Mouse (Mus musculus) neural tube, postnatal 0 days (tissue): ENCODE results near the gene Aqp9. TPM values are rescaled to one million over a fixed set of nuclear protein-coding genes. Genes with fewer than 3 reads are reported as not detected.

ENCODE experiments used
- polyA plus RNA-seq: library from polyadenylated mRNA; unstranded; fragments of >200 nt; fragmentation: Nextera tagmentation; extraction: Ambion mirVana; gene quantifications from 2 replicates; pipeline ENCODE4 v1.2.1, GENCODE M21; 2015

The Aqp9 gene
- polyA plus RNA-seq: 3.0 and 3.5 TPM in 2 replicates

DNA sequence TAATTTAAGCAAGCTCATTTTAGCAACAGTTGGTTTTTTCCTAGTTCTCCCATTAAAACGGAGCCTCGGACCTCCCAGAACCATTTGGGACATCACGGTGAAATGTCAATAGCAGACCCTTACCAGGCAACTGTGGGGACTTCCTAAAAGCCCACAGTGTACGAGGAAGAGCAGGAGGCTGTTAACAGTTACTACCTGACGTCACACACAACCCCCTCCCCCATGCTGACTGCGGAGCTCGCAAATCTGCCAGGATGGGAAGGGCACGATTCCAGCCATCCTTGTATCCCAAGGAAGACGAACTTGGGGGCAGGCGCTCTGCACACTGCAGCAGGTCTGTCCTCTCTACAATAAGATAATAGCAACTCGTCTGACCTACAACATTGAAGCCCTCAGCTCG, at the start of gene Aqp9:
Gene Aqp9, minus strand, starts transcription at position 172 of the 400 bp plus-strand sequence.

DNA sequence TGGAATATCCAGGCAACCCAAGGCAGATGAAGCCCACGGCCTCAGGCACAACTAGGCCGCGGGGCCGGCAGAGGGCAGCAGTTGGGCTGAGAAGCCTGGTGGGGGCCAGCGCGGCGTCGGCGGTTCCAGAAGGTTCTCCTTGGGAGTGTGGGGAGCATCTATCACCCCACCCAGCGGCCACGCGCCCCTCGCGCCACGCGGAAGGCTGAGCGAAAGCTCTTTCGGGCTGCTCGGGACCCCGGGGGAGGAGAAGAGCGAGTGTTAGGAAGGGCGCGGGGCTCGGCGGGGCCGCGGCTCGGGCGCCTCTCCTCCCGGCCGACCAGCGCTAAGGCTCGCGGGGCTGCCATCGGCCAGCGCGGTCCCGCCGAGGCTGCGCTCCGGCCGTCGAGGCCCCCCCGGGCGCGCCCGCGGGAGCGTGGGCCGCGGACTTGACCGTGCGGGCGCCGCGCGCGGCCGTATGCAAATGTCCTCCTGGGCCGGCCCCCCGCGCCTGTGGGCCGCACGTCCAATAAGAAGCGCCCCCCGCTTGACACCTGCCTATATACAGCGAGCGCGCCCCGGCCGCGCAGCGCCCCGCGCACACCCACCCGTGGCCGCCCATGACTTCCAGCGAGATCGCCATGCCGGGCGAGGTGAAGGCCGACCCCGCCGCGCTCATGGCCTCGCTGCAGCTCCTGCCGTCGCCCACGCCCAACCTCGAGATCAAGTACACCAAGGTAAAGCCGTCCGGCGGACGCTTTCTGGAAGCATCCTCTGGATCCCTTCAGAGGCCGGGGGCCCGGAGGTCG, 47.0 kb upstream of the Aqp9 start, which contains the start of gene Aldh1a2:
Gene Aldh1a2, plus strand, starts transcription at position 542 of the 788 bp plus-strand sequence.

Other genes with a start within 250 kb of the Aqp9 start
- 0.17 TPM in 1 of 2 replicates, not detected in the other for gene Lipc, start 216.5 kb downstream of the Aqp9 start, polyA plus RNA-seq
- gene Aldh1a2, start 47.1 kb upstream of the Aqp9 start, polyA plus RNA-seq: 47.6 and 58.2 TPM in 2 replicates